Mouse (Mus musculus) limb, embryonic 15.5 days (tissue): ENCODE results near the gene Bfsp2. TPM values are rescaled to one million over a fixed set of nuclear protein-coding genes. Genes with fewer than 3 reads are reported as not detected.
A peak's percentile ranks its signal among the peaks of the same experiment; 100 is the strongest.

Experiments used
- ATAC-seq: fragments of 200-750 bp; cut with Nextera tagmentation; 2 replicates; pipeline ENCODE4 v1.8.0; 2017; ENCODE audit warnings: low read depth, moderate TSS enrichment; ENCODE audit not compliant: insufficient number of reproducible peaks, low FRiP score, low TSS enrichment
- H3K27ac ChIP-seq: fragments of 300-500 bp; sonication (generic); 2 replicates; pipeline ENCODE4 v1.5.1; 2015; ENCODE audit warnings: moderate library complexity, mild to moderate bottlenecking, inconsistent platforms
- H3K27me3 ChIP-seq: fragments of 300-500 bp; sonication (generic); 2 replicates; pipeline ENCODE4 v1.6.1; 2015; ENCODE audit warnings: inconsistent platforms
- H3K36me3 ChIP-seq: fragments of 300-500 bp; sonication (generic); 2 replicates; pipeline ENCODE4 v1.6.1; 2015; ENCODE audit warnings: inconsistent platforms
- H3K4me1 ChIP-seq: fragments of 300-500 bp; sonication (generic); 2 replicates; pipeline ENCODE4 v1.6.1; 2015; ENCODE audit warnings: inconsistent platforms
- H3K4me2 ChIP-seq: fragments of 300-500 bp; sonication (generic); 2 replicates; pipeline ENCODE4 v1.6.1; 2015; ENCODE audit warnings: mild to moderate bottlenecking, inconsistent platforms
- H3K4me3 ChIP-seq: fragments of 300-500 bp; sonication (generic); 2 replicates; pipeline ENCODE4 v1.5.1; 2015; ENCODE audit warnings: mild to moderate bottlenecking, inconsistent platforms
- H3K9ac ChIP-seq: fragments of 300-500 bp; sonication (generic); 2 replicates; pipeline ENCODE4 v1.6.1; 2015; ENCODE audit warnings: inconsistent platforms
- H3K9me3 ChIP-seq: fragments of 300-500 bp; sonication (generic); 2 replicates; pipeline ENCODE4 v1.6.1; 2016; ENCODE audit warnings: inconsistent platforms
- WGBS: fragments of 180-500 bp; shearing (Covaris S2); methylation state at CpG from one replicate; pipeline ENCODE4 v1.1.7; 2015; 5-methylcytosine and 5-hydroxymethylcytosine counted together
- polyA plus RNA-seq: library from polyadenylated mRNA; unstranded; fragments of >200 nt; fragmentation: Nextera tagmentation; extraction: Ambion mirVana; gene quantifications from 2 replicates; pipeline ENCODE4 v1.2.1, GENCODE M21; 2015

The Bfsp2 gene
- polyA plus RNA-seq, 1 experiment from 2014 or later = 1.4 TPM

DNA sequence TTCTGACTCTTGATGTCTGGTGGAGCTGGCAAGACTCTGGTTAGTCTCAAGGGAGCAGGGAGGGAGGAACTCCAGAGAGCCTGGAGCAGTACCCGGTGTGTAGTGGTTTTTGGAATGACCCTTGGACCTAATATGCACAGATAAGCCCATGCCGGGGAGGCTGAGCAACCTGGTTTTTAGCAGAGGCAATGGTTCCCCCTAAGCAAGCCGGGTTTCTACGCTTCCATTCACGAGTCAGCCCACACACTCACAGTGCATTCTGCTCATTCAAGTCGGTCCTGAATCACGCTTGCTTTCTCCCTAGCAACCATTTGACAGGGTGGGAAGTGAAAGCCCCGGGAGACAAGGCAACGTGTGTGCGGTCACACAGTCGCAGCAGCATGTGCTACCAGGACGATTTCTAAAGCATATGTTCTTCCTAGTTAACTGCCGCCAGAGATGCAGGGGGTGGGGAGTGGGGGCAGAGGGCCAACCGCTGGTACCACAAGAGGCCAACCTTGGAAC lies 21.7 kb upstream of the Bfsp2 start:
- H3K9ac ChIP-seq = no peak overlapping the region
- WGBS = 31% methylated on average over 14 of the region's 14 CpGs

DNA sequence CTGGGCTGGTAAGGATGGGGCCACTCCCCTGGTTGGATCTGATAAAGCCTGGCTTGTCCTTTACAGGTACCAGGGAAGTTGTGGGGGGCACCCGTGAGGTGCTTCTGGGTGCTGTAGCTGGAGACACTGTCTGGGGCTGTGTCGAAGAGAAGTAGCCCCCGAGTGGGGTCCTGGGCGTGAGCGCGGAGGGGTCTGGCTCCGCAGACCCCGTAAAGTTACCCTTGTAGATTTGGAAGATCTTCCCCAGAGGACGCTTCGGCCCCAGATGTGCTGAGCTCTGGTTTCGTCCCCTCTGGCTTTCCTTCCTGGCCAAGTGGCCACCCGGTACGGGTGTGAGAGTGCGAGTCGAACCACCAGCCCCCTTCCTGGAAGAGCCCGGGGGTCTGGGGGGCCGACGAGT lies 19.1 kb upstream of the Bfsp2 start:
- Histone ChIP-seq H3K9me3 (no peaks in the 10 kb centered on the region), H3K36me3 (no peaks in the 10 kb centered on the region), H3K4me1 (peaks cover 23% of the 10 kb centered on the region), H3K27me3 (no peaks in the 10 kb centered on the region; the same call in 1 of the 2 replicates), H3K9ac (no peak overlapping the region), H3K4me2 (no peak overlapping the region), H3K27ac (no peak overlapping the region), H3K4me3 (no peak overlapping the region)
- ATAC-seq = no peak
- WGBS = 82% methylated on average over 18 of the region's 18 CpGs

More for the DNA sequence above, 21.7 kb upstream of the Bfsp2 start:
- no peak overlapping the region for H3K4me3 ChIP-seq
- ATAC-seq = no peak
- H3K4me1 ChIP-seq = peaks cover 18% of the 10 kb centered on the region
- H3K27ac ChIP-seq = no peak overlapping the region
- no peaks in the 10 kb centered on the region for H3K9me3 ChIP-seq
- no peaks in the 10 kb centered on the region for H3K36me3 ChIP-seq
- H3K27me3 ChIP-seq = no peaks in the 10 kb centered on the region; the same call in 1 of the 2 replicates
- H3K4me2 ChIP-seq = peak overlapping the region; percentile 24; the same call in 1 of the 2 replicates

DNA sequence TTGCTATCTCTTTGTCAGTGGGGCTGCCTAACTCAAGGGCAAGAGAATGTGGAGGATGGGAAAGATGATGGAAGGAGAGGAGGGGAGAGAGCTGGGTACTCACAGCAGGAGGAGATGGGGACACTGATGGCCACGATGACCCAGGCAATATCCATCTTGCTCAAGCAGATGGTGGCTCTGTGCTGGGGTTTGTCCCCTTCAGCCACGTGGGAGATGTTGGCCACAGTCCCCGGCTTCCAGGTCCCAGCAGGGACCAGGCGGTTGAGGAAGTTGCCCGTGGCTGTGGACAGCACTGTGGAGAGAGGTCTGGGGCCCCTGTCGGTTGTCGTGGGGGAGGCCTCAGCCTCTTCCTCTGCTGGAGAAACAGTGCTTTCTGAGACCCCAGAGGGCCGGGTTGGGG lies 18.5 kb upstream of the Bfsp2 start:
- 63% methylated on average over 8 of the region's 8 CpGs for WGBS
- H3K36me3 ChIP-seq = no peaks in the 10 kb centered on the region

DNA sequence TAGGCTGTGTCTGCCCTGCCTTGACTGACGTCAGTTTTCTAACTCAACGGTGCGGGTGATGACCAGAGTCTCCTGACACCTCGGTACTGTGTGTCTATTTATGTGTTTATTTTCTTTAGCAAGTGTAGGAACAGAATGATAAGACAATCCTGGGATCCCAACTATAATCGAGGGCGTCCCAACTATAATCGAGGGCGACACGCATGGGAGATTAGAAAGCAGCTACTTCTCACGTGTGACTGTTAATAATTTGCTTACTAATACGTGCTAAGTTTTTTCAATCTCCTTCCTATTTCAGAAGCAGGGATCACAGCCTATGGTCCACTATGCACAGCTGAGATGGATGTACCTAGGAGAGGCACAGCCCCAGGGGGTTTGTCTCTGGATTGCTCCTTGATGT lies 15.2 kb upstream of the Bfsp2 start:
- H3K27ac ChIP-seq = no peak overlapping the region
- 74% methylated on average over 11 of the region's 11 CpGs for WGBS
- H3K4me1 ChIP-seq = peaks cover 14% of the 10 kb centered on the region
- H3K9me3 ChIP-seq = no peaks in the 10 kb centered on the region
- no peaks in the 10 kb centered on the region for H3K36me3 ChIP-seq
- H3K4me2 ChIP-seq = no peak overlapping the region
- H3K4me3 ChIP-seq = no peak overlapping the region
- no peaks in the 10 kb centered on the region; the same call in 1 of the 2 replicates for H3K27me3 ChIP-seq
- ATAC-seq = no peak
- H3K9ac ChIP-seq = no peak overlapping the region

More for the DNA sequence above, 18.5 kb upstream of the Bfsp2 start:
- Histone ChIP-seq H3K9ac (no peak overlapping the region), H3K27ac (no peak overlapping the region), H3K4me3 (no peak overlapping the region), H3K9me3 (no peaks in the 10 kb centered on the region), H3K4me1 (peaks cover 26% of the 10 kb centered on the region), H3K4me2 (no peak overlapping the region), H3K27me3 (no peaks in the 10 kb centered on the region; the same call in 1 of the 2 replicates)
- no peak for ATAC-seq

DNA sequence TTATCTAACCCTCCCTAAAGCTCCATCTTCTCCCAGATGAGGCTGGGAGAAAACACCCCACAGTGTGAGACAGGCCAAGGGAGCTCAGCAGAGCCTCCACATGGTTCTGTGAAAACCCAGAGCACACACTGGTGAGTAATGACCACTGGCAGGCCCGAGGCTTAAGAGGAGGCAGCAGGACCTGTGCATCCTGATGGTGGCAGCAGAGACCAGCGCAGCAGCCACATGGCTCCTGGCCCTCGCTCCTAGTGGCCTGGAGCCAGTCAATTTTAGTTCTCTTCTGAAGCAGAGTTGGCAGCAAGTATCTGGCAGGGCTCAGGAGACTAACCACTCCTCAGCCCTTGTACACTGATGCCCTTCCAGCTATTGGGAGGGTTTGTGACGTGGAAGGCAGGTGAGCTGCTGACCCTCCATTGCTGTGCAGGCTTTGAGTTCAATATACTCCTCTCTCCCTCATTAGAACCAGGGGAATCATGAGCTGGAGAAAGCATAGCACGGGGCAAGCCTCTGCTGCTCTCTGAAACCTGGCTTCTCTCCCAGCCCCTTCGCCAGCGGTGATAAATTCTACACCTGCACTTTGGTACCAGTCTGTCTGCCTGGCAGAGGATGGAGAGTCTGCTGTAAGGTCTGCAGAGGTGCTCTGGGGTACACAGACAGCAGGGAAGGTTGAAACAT lies 14.3 kb upstream of the Bfsp2 start:
- Histone ChIP-seq H3K36me3 (no peaks in the 10 kb centered on the region), H3K27me3 (no peaks in the 10 kb centered on the region; the same call in 1 of the 2 replicates), H3K4me3 (no peak overlapping the region), H3K4me2 (peak overlapping the region; percentile 25; the same call in 1 of the 2 replicates), H3K27ac (no peak overlapping the region; the same call in 1 of the 2 replicates), H3K9ac (no peak overlapping the region), H3K4me1 (peaks cover 14% of the 10 kb centered on the region), H3K9me3 (no peaks in the 10 kb centered on the region)
- 12% methylated on average over 7 of the region's 7 CpGs for WGBS
- ATAC-seq = peak; percentile 81

DNA sequence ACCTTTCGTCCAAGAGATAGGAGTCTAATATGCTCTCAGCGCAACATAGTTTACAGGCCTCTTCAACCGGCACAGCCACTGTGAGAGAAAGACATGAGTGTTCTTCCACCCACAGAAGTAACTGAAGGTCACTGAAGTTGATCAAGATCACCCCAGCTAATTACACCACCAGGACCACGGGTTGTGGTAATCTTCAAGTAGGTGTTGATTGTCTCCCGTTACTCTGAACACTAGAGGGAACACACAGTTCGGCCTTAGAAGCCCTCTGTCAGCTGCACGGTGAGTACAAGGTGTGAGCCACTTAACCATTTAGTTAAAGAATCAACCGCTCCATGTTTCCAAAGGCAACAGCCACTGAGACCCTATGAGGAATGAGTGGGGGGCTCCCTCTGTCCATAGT lies 11.8 kb upstream of the Bfsp2 start:
- ATAC-seq = no peak
- WGBS = 73% methylated on average over 8 of the region's 8 CpGs

DNA sequence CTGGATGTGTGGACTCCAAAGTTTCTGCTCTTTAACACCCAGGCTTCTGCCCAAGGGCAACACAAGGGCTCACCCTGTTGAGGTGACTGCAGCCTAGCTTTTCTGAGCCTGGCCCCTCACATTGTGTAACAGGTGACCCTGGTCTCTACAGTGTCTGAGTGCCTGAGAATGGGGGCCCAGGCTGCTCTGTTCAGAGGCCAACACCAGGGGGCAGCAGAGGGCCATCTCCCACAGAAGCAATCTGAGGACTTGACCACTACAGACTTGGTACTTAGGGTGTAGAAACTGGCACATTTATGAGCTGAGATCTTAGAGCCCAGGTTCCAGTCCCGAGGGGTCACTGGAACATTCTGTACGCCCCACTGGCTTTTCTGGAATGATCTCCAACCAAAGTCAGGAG lies 10.2 kb upstream of the Bfsp2 start:
- Histone ChIP-seq H3K4me3 (no peak overlapping the region), H3K9me3 (no peaks in the 10 kb centered on the region), H3K27me3 (no peaks in the 10 kb centered on the region; the same call in 1 of the 2 replicates), H3K4me1 (peaks cover 28% of the 10 kb centered on the region), H3K4me2 (no peak overlapping the region), H3K36me3 (no peaks in the 10 kb centered on the region), H3K9ac (no peak overlapping the region), H3K27ac (no peak overlapping the region)
- ATAC-seq = no peak
- 4% methylated on average over 2 of the region's 2 CpGs for WGBS

More for the DNA sequence above, 11.8 kb upstream of the Bfsp2 start:
- no peak overlapping the region for H3K9ac ChIP-seq
- no peak overlapping the region for H3K4me3 ChIP-seq
- no peak overlapping the region for H3K4me2 ChIP-seq
- H3K36me3 ChIP-seq = no peaks in the 10 kb centered on the region
- H3K27ac ChIP-seq = no peak overlapping the region
- H3K27me3 ChIP-seq = no peaks in the 10 kb centered on the region; the same call in 1 of the 2 replicates
- H3K4me1 ChIP-seq = peaks cover 13% of the 10 kb centered on the region
- no peaks in the 10 kb centered on the region for H3K9me3 ChIP-seq

DNA sequence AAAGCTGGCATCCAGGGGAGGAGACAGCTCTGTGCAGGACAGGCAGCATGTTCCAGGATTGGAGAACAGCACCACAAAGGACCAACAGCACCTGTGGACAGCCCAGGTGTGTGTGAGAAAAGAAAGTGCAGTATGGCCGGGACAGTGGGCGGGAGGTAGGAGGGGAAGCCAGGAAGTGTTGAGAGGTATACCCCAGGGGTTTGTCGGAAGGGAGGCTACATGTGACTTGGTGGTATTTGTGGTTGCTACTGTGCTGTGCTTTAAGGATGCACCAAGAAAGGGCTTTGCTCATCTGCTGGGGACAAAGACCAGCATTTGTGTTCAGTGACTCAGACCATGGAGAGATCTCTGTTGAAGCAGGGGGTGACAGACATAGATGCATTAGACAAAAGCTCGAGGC lies 9.7 kb upstream of the Bfsp2 start:
- no peak overlapping the region for H3K4me3 ChIP-seq
- no peak overlapping the region for H3K27ac ChIP-seq
- H3K36me3 ChIP-seq = no peaks in the 10 kb centered on the region
- no peak overlapping the region for H3K4me2 ChIP-seq
- ATAC-seq = no peak
- no peaks in the 10 kb centered on the region for H3K9me3 ChIP-seq
- H3K4me1 ChIP-seq = peaks cover 28% of the 10 kb centered on the region
- H3K9ac ChIP-seq = no peak overlapping the region
- WGBS = 64% methylated on average over 4 of the region's 4 CpGs
- H3K27me3 ChIP-seq = no peaks in the 10 kb centered on the region; the same call in 1 of the 2 replicates

DNA sequence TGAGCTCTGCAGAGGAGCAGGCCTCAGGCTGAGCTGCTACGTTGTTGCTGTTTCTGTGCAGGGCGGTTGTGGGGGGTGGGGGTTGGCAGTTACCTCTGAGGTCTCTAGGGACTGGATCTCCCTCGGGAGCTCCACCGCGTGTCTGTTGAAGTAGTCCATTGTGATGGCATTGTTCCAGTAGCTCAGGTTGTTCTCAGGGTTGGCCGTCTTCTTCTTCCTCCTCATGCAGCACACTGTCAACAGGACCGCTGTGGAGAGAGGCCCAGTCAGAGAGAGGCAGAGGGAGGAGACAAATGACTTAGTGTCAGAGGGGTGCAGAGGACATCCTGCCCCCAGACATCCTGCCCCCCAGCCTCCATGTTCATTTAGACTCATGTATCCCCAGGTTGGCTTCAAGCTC lies 8.9 kb upstream of the Bfsp2 start:
- Histone ChIP-seq H3K27me3 (no peaks in the 10 kb centered on the region; the same call in 1 of the 2 replicates), H3K9ac (no peak overlapping the region), H3K9me3 (no peaks in the 10 kb centered on the region), H3K27ac (no peak overlapping the region), H3K4me2 (no peak overlapping the region), H3K4me1 (peaks cover 22% of the 10 kb centered on the region), H3K4me3 (no peak overlapping the region), H3K36me3 (no peaks in the 10 kb centered on the region)
- ATAC-seq = no peak
- 73% methylated on average over 7 of the region's 7 CpGs for WGBS

DNA sequence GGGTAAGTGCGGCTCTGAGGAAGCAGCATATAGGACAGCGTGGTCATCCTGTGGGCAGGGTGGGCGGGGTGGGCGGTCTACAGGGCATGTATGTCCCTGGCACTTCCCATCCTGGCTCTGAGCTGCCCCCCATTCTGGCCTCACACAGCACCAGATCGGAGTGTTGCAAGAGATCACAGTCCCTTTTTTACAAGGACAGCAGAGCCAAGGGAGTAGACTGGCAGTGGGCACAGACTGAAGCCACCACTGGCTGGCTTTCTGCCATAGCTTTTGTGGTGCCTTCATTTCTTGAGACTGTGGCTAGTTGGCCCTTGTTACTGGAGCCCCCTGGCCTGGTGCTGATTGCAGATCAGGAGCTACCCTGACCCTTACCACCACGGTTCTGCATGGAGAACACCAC lies 6.0 kb upstream of the Bfsp2 start:
- no peak overlapping the region for H3K27ac ChIP-seq
- H3K9me3 ChIP-seq = no peaks in the 10 kb centered on the region
- WGBS = 78% methylated on average over 6 of the region's 6 CpGs
- no peak overlapping the region for H3K4me2 ChIP-seq
- ATAC-seq = no peak
- no peak overlapping the region for H3K4me3 ChIP-seq
- H3K27me3 ChIP-seq = no peaks in the 10 kb centered on the region
- no peaks in the 10 kb centered on the region for H3K36me3 ChIP-seq
- H3K9ac ChIP-seq = no peak overlapping the region
- peaks cover 21% of the 10 kb centered on the region for H3K4me1 ChIP-seq

DNA sequence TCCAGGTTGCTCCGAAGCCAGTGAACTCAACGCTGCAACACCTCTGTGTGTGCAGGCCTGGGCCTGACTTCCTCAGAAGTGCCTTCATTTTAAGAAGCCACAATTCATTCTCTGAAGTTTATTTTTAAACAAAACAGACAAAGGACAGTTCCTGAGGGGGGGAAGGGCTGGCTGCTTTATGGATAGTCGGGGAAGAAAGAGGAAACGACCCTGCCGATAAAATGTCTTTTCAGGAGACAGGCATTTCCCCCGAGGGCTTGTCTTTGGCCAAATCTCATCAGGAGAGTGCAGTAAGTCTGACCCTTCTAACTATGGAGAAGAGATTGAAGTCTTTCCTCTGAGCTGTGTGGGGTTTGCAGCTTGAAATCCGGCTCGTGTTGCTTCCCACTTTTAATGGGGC lies 5.4 kb upstream of the Bfsp2 start:
- Histone ChIP-seq H3K4me2 (no peak overlapping the region), H3K27ac (no peak overlapping the region; the same call in 1 of the 2 replicates), H3K9me3 (no peaks in the 10 kb centered on the region), H3K4me3 (no peak overlapping the region), H3K4me1 (peaks cover 25% of the 10 kb centered on the region), H3K27me3 (no peaks in the 10 kb centered on the region), H3K9ac (no peak overlapping the region), H3K36me3 (no peaks in the 10 kb centered on the region)
- WGBS = 13% methylated on average over 8 of the region's 8 CpGs
- no peak for ATAC-seq

DNA sequence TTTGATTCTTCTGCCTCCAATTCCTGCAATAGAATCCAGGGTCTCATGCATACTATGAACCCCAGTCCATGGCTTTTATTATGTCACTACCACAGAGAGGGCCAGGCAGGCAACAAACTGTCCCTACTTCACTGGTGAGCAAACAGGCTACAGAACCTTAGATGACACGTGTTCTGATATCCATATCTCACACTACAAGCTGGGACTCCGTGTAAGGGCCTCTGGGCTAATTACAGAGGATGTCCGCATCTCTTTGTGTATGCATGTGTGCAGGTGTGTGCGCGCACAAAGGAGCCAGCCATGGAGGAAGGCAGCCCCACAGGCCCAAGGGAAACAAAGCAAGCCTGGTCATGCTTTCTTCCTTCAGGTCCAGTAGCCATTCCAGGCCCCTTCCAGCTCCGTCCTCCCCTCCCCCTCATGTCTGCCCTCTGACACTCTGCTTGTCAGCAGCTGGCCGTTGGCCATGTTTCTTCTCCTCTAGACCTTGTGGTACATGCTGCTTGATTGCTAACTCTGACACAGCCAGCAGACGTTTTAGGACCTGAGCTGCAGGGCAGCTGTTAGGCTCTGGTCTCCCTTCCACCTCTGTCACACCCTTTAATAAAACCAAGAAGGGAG lies 492 bp upstream of the Bfsp2 start:
- H3K27ac ChIP-seq = no peak overlapping the region
- H3K36me3 ChIP-seq = no peaks in the 10 kb centered on the region
- H3K4me3 ChIP-seq = no peak overlapping the region
- peaks cover 12% of the 10 kb centered on the region for H3K4me1 ChIP-seq
- no peaks in the 10 kb centered on the region for H3K27me3 ChIP-seq
- WGBS = 42% methylated on average over 8 of the region's 8 CpGs
- ATAC-seq = no peak
- no peak overlapping the region for H3K4me2 ChIP-seq
- no peaks in the 10 kb centered on the region for H3K9me3 ChIP-seq
- H3K9ac ChIP-seq = no peak overlapping the region
